Mouse (Mus musculus) embryo, embryonic 11 days (tissue): ENCODE measurements around the gene Ccl27b.
"Not testable (repeated sequence)": the region's sequence is repeated elsewhere in the genome, so short reads cannot be mapped to it uniquely, and the experiment has no call there.

Experiments
- DNase-seq: peaks from one replicate; pipeline ENCODE4 v3.0.0-alpha.2; 2015

Gene Ccl27b

GRCm38 (mm10) chr4:42654951-42655350 is at the start of gene Ccl27b:
Ccl27b (plus strand) TSS chr4:42655251.
- not testable (repeated sequence) for DNase-seq

GRCm38 (mm10) chr4:42611895-42612294 is 43.2 kb upstream of the Ccl27b start, which contains the start of gene Gm10591:
Gm10591 (plus strand) TSS chr4:42612195.
- DNase-seq, result not testable (repeated sequence)

GRCm38 (mm10) chr4:42629419-42629818 is 25.6 kb upstream of the Ccl27b start, which contains the start of gene Gm2564:
Gm2564 (plus strand) TSS chr4:42629719.
- not testable (repeated sequence) for DNase-seq

- not testable (repeated sequence) for DNase-seq
These were observed 6.7 kb downstream of the Ccl27b start, which contains the start of gene Il11ra2 for GRCm38 (mm10) chr4:42661793-42662192. Il11ra2 (minus strand) TSS chr4:42661893.

- DNase-seq, result not testable (repeated sequence)
These were observed 20.4 kb downstream of the Ccl27b start for GRCm38 (mm10) chr4:42675415-42675814.

- DNase-seq, result not testable (repeated sequence)
These were observed 24.3 kb downstream of the Ccl27b start for GRCm38 (mm10) chr4:42679365-42679764.

GRCm38 (mm10) chr4:42680374-42681356 is 25.6 kb downstream of the Ccl27b start:
- not testable (repeated sequence) for DNase-seq

- not testable (repeated sequence) for DNase-seq
These were observed 26.6 kb downstream of the Ccl27b start for GRCm38 (mm10) chr4:42681473-42682182.

- not testable (repeated sequence) for DNase-seq
These were observed 27.1 kb downstream of the Ccl27b start for GRCm38 (mm10) chr4:42682183-42682524.
